Mouse (Mus musculus) left cerebral cortex, adult 8-10 months (tissue): ENCODE data around the gene Tmem208. TPM values are rescaled to one million over a fixed set of nuclear protein-coding genes. Genes with fewer than 3 reads are reported as not detected.

Experiments
- DNase-seq, 2 experiments: peaks; one replicate each; pipeline ENCODE4 v3.0.0; 2022; ENCODE audit warnings: low spot score in 2 of 2
- microRNA-seq, 2 experiments: library from miRNA; unstranded; fragments of <30 nt; microRNA quantifications; one replicate each; pipeline ENCODE4 v1.2.0; 2022
- total RNA-seq, 4 experiments: library from RNA; stranded (reverse); gene quantifications; 2 replicates each; pipeline ENCODE4 v1.2.4; 2022

Gene Tmem208
- total RNA-seq, 4 experiments from 2014 or later, result 33.7 to 46.5 (median 40.0) TPM

DNA sequence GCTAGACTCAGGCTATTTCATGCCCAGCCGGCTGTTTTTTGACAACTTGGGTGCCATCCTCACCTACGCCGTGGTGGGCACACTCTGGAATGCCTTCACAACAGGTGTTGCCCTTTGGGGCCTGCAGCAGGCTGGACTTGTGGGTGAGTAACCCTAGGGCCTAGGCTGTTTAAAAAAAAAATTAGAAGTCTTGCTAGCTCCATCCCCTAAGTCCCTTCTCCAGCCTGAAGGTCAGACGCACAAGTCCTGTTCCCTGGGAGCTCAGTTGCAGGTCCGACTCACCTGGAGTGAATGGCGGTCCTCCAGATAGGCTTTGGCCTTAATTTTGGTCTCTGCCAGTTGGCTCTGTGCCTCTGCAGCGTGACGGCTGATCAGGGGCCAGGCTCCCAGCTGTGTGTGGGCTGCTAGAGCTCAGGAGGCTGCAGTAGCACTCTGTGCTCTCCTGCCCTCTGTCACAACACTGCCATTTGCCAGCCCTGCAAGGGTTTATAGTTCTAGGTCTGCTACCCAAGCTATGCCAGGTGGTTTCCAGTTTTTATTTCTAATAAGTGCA is 27.5 kb downstream of the Tmem208 start:
- DNase-seq, result no peak

DNA sequence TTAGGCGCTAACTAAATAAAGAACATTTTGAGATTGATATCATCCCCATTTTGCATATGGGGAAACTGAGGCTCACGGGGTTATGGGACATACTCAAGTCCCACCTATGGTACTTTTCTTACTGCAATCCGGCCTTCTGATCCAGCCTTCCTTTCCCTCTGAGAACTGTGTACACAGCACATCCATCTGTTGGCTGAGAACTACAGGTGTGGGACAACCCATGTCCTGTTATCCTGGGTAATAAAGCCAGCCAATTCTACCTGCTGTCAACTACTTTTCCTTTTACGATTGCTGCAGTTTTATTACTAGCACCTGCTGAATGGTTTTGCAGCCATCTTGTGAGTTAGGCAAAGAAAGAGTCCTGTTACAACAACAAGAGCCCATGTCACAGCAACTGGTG is 28.4 kb downstream of the Tmem208 start:
- no peak for DNase-seq

DNA sequence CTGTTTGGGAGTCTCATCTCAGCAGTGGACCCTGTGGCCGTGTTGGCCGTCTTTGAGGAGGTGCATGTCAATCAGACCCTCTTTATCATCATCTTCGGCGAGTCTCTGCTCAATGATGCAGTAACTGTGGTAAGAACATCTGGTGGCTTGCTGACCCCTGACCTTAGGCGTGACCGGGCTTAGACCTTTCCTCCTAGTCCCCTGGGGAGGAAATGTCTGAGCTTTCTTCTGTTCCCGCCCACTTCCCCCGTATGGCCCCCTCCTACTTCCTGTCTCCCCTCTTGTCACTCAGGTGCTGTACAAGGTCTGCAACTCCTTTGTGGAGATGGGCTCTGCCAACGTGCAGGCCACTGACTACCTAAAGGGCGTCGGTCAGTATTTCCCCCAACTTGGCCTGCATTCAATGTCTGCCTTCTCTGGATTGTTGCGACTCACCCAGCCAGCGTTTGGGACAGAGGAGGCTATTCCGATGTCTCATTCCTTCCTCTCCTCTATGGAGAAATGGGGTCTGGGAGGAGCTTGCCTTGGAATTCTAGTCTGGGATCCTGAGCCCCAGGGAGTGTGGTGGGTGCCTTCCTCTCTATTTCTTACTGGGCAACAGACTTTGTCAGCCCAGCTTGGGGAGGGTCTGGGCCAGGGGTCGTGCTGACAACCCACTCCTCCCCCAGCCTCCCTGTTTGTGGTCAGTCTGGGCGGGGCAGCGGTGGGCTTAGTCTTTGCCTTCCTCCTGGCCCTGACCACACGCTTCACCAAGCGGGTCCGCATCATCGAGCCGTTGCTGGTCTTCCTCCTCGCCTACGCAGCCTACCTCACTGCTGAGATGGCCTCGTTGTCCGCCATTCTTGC is 29.2 kb downstream of the Tmem208 start:
- DNase-seq, result no peak

DNA sequence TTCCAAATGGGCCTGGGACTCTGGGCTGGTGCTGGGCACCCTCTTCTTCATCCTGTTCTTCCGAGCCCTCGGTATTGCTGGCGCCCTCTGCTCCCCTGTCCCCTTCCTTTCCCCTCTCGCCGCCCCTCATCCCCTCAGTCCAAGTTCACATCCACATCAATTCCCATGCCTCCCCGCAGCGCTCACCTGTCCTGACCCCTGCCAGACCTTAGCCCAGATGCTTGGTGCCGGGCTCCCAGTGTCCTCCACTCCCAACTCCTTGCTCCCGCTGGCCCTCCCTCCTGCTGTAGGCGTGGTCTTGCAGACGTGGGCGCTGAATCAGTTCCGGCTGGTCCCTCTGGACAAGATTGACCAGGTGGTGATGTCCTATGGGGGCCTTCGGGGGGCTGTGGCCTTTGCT is 30.5 kb downstream of the Tmem208 start:
- DNase-seq, result no peak

DNA sequence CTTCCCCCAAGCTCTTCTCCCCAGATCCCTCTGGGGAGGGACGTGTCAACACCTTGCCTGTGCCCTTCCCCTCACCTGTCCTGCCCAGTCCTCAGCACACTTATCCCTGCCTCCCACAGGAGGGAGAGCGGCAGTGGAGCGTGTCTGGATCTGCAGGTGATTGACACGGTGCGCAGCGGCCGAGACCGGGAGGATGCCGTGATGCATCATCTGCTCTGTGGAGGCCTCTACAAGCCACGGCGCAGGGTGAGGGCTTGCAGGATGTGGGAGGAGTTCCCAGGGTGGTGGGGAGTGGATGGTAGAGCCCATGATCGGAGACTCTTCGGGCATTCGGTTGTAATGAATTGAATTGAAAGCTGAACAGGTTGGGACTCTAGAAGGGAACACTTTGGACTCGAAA is 33.1 kb downstream of the Tmem208 start:
- DNase-seq, result no peak

DNA sequence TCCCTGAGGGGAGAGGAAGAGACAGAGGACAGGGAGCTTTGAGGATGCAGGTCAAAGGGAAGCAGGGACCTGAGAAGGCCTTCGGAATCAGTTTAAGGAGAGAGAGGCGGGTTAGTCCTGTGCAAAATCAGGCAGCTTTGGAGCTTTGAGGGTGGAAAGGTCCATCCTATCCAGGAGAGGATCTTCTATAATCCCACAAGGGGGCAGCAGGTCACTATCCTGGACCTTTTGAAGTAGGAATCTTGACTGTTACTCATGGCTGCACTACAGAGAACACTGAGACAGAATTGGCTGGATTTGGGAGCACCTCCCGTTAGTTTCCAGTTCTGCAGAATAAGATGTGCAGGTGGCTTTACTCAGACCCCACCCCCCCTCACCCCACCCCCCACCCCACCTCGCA is 33.5 kb downstream of the Tmem208 start:
- no peak for DNase-seq

DNA sequence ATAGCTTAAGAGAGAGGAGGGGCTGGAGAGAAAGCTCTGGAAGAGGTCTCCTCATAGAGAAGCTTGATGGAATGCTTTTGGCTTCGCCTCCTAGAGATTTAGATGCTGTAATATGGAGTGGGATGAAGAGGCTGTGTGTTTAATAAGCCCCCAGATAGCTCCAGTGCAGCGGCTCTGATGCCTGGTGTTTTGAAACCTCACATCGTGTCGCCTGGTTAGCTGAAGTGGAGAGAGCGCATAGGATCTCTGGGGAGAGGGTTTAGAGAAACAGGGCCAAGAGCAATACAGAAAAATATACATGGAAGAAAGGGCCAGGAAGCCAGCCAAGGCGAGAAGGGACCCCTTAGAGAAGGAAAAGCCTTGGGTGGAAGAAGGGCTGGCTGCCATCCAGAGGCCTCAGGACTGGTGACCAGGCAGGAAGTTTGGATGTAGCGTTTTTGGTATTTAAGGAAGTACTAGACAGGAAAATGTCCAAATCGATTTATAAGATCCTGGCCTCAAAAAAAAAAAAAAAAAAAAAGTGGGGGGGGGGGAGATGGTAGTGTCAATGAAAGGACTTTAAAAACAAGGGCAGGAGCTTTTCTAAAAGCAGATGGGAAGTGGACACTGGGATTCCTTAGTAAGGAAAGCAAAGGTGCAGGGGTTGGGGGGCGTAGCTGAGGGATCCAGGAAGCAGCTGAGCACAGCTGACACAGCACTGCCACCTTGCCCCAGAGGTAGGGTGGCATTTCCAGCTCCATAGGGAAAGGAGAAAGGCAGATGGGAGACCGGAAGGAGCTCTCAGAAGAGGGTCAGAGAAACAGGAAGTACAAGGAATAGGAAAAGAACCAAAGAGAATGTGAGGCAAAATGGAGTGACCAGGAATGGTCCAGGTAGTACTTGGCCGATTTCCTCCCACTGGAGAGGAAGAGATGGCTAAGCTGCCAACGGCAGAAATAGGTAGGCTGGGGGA is 35.9 kb downstream of the Tmem208 start:
- DNase-seq, result no peak

DNA sequence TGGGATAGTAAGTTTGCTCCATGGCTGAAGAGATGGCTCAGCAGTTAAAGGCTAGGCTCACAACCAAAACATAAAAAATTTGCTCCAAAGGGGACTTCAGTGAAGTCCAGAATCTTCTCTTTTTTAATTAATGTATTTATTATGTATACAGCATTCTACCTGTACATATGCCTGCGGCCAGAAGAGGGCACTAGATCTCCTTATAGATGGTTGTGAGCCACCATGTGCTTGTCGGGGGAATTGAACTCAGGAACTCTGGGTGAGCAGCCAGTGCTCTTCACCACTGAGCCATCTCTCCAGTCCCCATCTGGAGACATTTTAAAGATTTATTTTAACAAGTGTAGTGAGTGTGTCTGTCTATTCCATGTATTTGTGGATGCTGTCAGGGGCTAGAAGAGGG is 41.0 kb downstream of the Tmem208 start:
- DNase-seq, result no peak

DNA sequence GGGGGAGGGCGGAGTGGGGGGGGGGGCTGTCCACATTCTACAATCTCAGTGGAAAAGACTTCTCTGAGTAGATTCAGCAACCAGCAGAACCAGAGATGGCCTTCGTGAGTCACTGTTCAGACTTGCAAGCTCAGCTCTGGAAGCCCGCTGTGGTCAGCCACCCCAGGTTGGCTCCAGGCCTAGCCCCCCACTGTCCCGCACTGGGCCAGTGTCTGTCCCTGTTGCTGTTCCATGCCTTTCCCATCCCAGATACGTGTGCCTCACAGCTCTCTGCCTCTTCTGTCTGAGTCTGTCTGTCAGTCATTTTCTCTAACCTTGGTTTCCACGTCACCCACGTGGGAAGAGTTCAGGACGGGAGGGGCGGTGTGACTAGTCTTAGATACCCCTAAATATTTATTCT is 46.3 kb downstream of the Tmem208 start:
- DNase-seq, result no peak

DNA sequence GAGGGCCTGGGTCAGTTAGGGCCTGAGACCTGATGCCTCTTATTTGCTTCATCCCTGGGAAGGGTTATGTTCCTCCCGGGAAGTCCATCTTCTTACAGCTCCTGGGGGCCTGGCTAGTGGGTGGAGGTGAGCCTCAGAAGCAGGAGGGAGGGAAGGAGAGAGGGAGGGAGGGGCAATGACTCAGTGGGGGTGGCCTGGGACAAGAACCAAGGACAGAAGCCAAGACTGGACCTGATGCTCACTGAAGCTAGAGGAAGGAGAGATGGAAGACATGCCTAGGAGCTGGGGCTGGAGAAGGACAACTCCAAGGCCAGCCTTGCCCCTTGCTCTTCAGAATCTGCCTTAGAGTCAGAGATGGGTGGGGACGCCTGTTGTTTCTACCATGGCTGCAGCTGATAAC is 46.9 kb downstream of the Tmem208 start, which contains the start of gene Plekhg4:
TSS of gene Plekhg4 (plus strand) at position 243 of the 400 bp plus-strand sequence.
- DNase-seq, result no peak

DNA sequence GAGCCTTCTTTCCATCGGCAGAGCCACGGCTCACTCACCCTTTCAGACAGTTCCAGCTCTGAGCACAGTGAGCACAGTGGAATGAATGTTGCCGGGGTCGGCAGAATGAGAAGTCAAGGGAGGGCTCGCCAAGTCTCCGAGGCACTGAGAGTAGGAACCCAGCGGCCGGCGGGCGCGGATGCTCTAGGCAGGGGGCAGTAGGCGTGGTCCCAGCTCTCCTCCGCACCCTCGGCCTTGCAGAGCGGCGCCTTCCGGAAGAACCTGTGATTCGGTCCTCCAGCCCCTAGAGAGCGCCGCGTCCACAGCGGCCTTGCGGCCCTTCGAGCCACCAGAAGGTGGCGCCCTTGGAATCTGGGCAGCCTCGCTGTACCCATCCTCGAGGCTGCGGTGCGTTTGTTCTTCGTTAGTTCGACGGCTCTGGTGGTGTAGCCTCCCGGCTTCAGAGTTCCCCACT is 48.4 kb downstream of the Tmem208 start:
- DNase-seq, result no peak

DNA sequence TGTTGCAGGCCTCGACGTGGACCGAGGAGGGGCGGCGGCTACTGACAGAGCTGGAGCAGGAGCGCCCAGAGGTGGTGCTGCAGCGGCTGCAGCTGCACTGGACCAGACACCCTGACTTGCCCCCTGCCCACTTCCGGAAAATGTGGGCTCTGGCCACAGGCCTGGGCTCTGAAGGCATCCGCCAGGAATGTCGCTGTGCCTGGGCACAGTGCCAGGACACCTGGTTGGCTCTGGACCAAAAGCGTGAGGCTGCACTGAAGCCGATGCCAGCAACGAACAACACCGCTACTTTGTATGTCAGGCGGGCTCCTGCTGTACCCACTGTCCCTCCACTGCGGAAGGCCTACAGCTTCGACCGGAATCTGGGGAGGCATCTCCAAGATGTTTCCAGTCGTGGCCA is 52.5 kb downstream of the Tmem208 start:
- no peak for DNase-seq

DNA sequence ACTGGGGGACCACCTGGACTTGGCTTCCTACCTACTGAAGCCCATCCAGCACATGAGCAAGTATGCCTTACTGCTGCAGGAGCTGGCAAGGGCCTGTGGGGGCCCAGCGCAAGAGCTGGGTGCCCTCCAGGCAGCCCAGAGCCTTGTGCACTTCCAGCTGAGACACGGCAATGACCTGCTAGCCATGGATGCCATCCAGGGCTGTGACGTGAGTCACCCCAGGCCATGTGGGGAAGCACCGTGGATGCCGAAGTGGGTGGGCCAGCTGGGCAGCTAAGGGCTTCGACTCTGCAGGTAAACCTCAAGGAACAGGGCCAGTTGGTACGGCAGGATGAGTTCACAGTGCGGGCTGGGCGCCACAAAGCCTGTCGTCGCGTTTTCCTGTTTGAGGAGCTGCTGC is 54.2 kb downstream of the Tmem208 start:
- DNase-seq, result no peak

DNA sequence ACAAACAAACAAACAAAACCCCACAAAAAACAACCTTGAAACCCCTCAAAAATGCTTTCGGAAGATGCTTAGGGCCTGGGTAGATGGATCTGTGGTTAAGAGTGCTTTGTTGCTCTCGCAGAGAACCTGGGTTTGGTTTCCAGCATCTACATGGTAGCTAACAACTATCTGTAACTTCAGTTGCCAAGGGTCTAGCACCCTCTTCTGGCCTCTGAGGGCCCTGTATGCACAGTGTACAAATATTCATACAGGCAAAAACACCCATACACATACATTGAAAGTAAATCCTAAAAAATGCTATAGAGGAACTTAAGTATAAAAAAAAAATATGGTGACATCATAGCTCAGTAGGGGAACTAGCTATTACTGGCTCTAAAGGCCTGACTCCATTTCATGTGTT is 57.9 kb downstream of the Tmem208 start:
- DNase-seq, result no peak

Small RNA genes lying within 50 kb of the gene (microRNA-seq; reads per million reads assigned to microRNA genes)
- 0 reads per million in 2 experiments for gene Gm27320
- gene Mir328, result 13,316 to 13,942 reads per million in 2 experiments

Other genes starting within 250 kb of the Tmem208 start
- not detected for gene Ces3b, start 242.6 kb upstream of the Tmem208 start, total RNA-seq
- not detected for gene Ces4a, start 194.6 kb upstream of the Tmem208 start, total RNA-seq
- gene Cbfb, start 155.7 kb upstream of the Tmem208 start, total RNA-seq, result 10 to 100 TPM; 17.4 to 21.8 (median 18.4) TPM
- gene D230025D16Rik, start 101.2 kb upstream of the Tmem208 start, total RNA-seq, result 10 to 100 TPM; 34.1 to 41.5 (median 38.7) TPM
- 1 to 10 TPM; 4.2 to 5.4 (median 4.8) TPM for gene B3gnt9, start 71.2 kb upstream of the Tmem208 start, total RNA-seq
- 10 to 100 TPM in 2 of 4 experiments, 1 to 10 TPM in 2; 7.9 to 10.9 (median 9.6) TPM for gene Tradd, start 61.7 kb upstream of the Tmem208 start, total RNA-seq
- 1 to 10 TPM in 2 of 4 experiments, under 1 TPM in 2; 0.50 to 1.6 (median 1.1) TPM for gene Fbxl8, start 61.7 kb upstream of the Tmem208 start, total RNA-seq
- 10 to 100 TPM; 21.3 to 25.7 (median 22.9) TPM for gene Hsf4, start 56.6 kb upstream of the Tmem208 start, total RNA-seq
- gene Nol3, start 50.2 kb upstream of the Tmem208 start, total RNA-seq, result 10 to 100 TPM; 10.6 to 13.8 (median 13.1) TPM
- gene 4931428F04Rik, start 36.5 kb upstream of the Tmem208 start, total RNA-seq, result 10 to 100 TPM; 22.0 to 26.7 (median 24.2) TPM
- gene Exoc3l, start 30.3 kb upstream of the Tmem208 start, total RNA-seq, result 1 to 10 TPM; 1.4 to 2.2 (median 1.8) TPM
- gene E2f4, start 28.7 kb upstream of the Tmem208 start, total RNA-seq, result 10 to 100 TPM; 31.2 to 39.0 (median 34.8) TPM
- gene Elmo3, start 20.8 kb upstream of the Tmem208 start, total RNA-seq, result 1 to 10 TPM; 1.5 to 3.0 (median 2.3) TPM
- 1 to 10 TPM; 5.8 to 8.7 (median 7.1) TPM for gene Lrrc29, start 76 bp upstream of the Tmem208 start, total RNA-seq
- gene Fhod1, start 21.6 kb downstream of the Tmem208 start, total RNA-seq, result 1 to 10 TPM; 2.5 to 5.2 (median 4.0) TPM
- gene Slc9a5, start 22.5 kb downstream of the Tmem208 start, total RNA-seq, result 10 to 100 TPM; 28.9 to 30.7 (median 29.7) TPM
- gene Plekhg4, start 46.9 kb downstream of the Tmem208 start, total RNA-seq, result 1 to 10 TPM; 1.3 to 2.5 (median 1.6) TPM
- gene Kctd19, start 87.1 kb downstream of the Tmem208 start, total RNA-seq, result not detected
- under 1 TPM; 0.40 to 0.82 (median 0.62) TPM for gene Lrrc36, start 87.2 kb downstream of the Tmem208 start, total RNA-seq
- gene Tppp3, start 145.2 kb downstream of the Tmem208 start, total RNA-seq, result 10 to 100 TPM; 59.3 to 66.5 (median 60.9) TPM
- gene Zdhhc1, start 170.5 kb downstream of the Tmem208 start, total RNA-seq, result 10 to 100 TPM; 38.3 to 45.8 (median 42.9) TPM
- not detected for gene Hsd11b2, start 192.4 kb downstream of the Tmem208 start, total RNA-seq
- 100 to 1,000 TPM; 297 to 314 (median 303) TPM for gene Atp6v0d1, start 239.7 kb downstream of the Tmem208 start, total RNA-seq